Mouse (Mus musculus) right cerebral cortex, adult 2 months (tissue): ENCODE results near the gene Cyp21a1.
"Not testable (repeated sequence)": the region's sequence is repeated elsewhere in the genome, so short reads cannot be mapped to it uniquely, and the experiment has no call there.

ENCODE experiments used
- DNase-seq, 2 experiments: peaks; one replicate each; pipeline ENCODE4 v3.0.0; 2021 to 2022; ENCODE audit warnings: low spot score in 2 of 2

The Cyp21a1 gene

DNA sequence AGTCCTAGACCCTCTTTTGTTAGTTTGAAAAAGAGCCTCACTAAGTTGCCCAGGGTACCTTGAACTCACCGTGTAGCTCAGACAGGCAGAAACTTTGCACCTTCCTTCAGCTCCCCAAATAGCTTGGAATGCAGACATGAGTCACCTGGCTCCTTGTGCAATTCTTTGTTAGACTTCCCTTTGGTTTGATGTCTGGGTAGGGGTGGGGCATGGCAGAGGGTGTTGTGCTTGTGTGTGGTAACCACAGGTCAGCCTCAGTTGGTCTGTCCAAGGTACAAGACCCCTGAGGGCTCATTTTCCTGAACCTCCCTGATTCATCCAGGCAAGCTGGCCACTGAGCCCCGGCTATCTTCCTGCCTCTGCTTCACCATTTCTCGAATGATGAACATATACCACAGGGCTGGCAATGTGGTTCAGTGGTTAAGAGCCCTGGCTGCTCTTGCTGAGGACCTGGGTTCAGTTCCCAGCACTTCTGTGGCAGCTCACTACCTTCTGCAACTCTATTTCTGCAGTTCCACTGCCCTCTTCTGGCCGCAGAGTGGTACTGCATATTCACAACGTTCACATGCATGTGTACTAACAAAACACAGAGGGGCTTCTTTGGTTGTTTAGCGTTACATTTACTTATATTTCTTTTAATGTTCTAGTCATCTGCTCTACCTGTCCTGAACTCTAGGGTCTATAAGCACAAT is 656 bp upstream of the Cyp21a1 start:
- DNase-seq, result no peak

DNA sequence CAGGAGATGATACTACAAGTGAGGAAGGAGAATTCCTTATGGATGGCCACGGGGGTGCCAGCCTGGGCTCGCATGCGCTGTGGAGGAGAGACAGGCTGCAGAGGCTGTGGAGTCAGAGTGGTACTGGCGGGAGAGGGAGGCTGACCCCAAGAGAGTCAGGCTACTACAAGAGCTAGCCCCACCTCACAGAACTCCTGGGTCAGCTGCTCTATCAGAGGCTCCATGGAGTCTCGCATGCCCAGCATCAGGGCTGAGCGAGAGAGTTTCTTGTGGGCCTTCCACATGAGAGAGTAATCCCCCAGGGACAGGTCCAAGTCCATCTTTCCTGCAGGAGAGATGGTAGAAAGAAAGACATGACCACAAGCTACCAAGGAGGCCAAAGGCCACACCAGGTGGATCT is 994 bp downstream of the Cyp21a1 start:
- not testable (repeated sequence) for DNase-seq

DNA sequence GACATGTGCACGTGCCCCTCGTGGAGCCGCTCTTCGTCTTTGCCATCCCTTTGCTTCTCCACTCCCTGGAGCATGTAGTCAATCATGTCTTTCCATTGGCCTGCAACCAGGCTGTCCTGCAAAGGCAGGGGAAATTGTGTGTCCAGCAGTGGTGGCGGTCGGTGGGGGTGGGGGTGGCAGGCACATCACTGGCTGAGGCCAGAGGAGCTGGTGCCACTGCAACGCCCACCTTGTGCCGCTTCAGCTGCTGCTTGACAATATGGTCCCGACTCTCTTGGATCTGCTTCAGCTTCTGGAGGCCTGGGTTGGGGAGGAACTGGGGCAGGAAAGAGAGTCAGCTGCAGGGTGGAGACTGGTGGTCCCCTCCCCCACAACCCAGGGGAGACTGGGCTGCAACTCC is 1.6 kb downstream of the Cyp21a1 start:
- DNase-seq, result not testable (repeated sequence)

DNA sequence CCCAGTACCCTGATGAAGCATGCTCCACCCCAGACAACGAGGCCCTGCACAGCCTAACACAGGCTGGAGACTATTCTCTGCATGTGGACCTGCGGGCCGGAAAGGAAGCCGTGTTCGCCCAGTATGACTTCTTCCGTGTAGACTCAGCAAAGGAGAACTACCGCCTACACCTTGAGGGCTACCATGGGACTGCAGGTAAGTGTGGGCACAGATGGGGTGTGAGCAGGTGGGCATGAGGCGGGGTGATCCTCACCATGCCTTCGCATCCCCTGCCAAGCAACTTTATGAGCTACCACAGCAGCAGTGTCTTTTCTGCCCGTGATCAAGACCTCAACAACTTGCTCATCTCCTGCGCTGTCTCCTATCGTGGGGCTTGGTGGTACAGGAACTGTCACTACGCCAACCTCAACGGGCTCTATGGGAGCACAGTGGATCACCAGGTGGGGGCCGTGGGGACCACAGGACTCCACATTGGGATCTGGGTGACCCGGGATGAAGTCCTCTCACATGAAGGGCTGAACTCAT is 3.5 kb downstream of the Cyp21a1 start:
- not testable (repeated sequence) for DNase-seq

DNA sequence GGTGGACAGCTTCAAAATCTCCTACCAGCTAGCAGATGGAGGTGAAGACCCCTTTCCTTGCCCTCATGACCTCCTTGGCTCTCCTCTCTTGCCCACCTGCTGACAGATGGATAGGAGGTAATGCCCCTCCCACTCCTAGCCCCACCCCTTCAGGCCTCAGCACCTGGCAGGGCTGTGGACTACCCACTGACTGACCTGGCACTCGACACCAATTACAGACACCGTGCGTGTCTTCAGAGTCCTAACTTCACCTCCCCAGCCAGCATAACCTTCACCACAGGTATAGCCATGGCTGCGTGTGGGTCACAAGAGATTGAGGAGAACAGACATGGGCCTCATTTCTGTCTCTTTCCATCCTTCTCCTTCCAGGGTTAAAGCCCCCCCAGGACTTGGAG is 4.8 kb downstream of the Cyp21a1 start:
- no peak for DNase-seq

DNA sequence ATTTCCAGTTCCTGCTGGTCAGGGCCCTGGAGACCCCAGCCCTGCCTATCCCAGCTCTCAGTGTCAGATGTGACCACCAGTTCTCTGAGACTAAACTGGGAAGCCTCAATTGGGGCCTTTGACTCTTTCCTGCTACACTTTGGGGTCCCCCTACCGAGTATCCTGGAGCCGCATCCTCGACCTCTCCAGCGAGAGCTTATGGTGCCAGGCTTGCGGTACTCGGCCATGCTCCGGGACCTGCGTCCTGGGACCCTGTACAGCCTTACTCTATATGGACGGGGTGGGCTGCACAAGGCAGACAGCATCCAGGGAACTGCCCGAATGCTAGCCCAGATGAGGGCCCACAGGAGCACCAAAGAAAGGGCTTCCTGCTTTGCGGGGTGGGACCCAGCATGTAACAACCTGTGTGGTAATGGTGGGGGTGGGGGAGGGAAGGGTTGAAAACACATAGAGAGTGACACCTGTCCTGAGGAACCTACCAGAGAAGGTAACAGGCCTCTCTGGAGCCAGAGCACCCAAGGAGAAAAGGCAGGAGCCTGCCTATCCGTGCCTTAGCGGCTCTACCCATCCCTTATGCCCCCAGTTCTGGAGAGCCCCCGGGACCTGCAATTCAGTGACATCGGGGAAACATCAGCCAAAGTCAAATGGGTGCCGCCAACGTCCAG is 5.4 kb downstream of the Cyp21a1 start:
- DNase-seq, result no peak

DNA sequence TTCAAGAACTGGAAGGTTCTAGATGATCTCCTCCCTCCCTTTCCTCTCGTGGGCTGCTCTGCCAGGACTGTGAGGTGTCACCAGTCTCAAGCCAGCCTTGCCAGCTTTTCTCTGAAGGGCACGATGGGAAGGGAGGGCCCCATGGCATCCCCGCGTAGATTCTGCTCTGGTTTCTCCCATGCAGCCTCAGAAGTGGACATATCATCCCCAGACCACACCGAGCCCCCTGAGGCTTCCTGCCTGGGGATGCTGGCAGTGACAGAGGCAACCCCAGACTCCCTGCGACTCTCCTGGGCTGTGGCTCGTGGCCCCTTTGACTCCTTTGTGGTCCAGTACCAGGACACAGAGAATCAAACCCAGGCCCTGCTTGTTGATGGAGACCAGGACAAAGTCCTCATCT is 6.3 kb downstream of the Cyp21a1 start:
- DNase-seq, result not testable (repeated sequence)

DNA sequence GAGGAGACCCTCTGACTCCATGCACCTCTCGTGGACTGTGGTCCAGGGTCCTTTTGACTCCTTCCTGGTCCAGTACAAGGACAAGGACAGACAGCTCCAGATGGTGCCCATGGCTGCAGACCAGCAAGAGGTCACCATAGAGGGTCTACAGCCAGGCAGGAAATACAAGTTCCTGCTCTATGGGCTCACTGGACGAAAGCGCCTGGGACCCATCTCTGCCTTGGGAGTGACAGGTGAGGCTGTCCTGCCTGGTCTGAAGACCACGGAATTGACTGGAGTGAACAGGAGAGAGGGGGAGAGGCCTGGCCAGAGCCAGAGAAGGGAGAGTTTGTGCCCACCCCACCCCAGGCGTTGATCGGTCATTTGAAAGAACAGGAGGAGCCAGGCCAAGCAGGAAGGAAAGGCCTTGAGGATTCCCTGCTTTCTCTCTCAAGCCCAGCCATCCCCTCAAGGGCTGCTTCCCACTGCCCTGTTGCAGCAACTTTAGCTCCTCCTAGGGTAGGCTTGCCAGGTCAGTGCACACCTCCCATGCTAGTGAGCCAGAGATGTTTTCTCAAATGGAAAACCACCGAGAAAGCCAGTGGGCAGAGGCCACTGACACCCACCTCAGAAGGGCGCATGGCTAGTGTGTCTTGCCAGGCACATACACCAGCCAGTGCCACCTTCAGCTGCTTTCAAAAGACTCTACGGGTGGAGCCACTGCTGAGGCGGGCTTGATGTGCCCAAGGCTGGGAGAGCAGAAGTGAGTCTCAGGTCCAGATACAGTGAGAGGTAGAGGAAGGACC is 7.0 kb downstream of the Cyp21a1 start:
- not testable (repeated sequence) for DNase-seq

DNA sequence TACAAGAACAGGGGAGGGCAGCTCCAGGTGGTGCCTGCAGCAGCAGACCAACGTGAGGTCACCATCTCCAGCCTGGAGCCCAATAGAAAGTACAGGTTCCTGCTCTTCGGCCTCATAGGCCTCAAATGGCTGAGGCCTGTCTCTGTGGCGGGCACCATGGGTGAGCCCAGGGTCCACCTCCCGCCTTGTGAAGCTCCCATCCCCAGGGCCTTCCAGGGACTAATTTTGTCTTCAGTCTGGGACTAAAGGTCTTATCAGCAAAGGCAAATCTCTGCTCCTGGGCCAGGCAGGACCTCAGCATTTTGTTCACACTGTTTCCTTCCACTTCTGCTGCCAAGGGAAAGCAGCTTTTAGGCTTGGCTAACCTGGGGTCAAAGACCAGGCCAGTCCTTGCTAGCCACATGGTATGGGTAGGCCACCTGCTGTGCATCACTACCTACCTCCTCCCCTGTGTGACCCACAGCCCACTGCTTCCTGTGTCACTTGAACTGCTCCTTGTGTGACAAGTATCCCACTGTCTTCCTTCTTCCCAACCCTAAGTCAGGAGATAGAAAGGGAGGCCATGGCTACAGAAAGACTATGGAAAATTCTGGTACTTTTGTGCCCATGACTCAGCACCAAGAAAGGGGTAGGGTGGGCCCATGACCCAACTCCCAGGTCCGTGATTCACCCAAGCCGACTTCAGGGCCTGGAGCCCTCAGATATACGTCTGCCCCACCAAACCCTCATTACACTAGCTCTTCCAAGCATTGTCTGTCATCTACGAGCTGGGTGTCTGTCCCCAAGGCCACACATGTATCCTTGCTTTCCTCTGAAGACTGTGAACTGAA is 7.8 kb downstream of the Cyp21a1 start:
- no peak for DNase-seq

DNA sequence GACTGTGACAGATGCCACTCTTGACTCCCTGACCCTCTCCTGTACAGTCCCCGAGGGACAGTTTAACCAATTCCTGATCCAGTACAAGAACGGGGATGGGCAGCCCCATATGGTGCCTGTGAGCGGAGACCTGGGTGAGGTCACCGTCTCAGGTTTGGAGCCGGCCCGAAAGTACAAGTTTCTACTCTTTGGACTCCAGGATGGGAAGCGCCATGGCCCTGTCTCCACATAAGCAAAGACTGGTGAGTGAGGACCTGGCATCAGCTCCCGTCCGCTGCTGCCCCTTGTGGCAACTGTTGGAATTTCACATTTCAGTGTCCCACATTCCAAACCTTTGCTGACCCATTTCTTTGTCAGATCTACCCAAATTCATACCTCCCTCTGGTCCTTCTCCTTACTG is 8.7 kb downstream of the Cyp21a1 start:
- peak; percentile 27 to 31 for DNase-seq

DNA sequence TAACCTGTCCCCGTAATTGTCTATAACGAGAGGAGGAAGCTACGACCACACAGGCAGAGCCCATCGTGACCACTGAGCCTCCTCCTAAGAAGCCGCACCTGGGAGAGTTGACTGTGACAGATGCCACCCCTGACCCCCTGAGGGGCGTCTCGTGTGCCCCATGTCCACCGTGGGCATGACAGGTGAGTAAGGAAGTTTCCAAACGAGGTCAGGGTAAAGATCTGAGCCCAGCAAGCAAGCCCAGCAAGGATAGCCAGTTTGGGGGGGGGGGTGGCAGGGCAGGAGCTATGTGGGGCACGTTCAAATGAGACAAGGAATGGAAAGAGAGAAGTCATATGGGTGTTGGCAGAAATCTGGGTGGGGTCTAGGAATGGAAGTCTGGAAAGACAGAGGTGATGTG is 9.3 kb downstream of the Cyp21a1 start:
- DNase-seq, result no peak

DNA sequence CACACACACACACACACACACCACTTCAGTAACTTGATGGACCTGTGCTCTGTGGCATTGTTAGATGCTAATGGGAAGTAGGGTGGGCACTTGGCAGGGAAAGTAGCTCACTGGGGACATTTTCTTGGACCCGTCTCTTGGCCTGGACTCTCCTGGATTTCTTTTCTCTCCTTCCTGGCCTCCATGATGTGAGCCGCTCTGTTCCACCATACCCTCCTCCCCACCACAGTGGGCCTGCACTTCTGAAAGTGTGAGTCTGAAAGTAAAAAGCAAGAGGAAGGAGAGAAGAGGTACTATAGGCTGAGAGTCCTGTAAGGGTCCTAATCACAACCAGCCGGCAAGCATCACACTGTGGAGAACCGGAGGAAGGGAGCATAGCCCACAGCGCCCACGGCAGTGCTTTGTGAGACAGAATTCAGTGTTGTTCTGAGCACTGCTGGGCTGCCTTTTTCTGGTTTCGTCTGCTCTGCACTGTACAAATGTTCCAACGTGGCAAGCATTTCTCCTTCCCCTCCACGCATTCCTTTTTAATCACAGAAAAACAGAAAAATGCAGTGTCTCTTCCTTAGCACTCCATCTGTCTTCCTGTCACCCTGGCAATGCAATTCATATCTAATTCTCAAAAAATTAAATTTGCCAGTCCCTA is 26.6 kb downstream of the Cyp21a1 start:
- peak; percentile 41 to 47 for DNase-seq

DNA sequence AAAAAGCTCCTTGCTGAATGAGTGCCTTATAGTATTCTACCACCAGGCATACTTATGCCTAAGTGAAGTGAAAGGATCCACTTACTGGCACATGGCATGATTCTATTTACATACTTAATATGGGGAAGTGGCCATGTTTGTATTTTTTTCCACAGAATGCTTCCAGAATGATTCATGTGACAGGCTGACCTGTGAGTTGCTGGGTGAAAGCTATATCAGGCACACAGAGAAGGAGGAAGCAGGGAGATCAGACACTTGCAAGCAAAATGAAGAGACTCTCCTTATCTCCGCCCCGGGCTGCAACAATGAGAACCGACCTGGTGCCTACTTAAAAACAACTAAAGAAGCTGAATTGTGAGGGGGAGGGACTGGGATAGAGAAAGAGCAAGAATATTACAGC is 42.9 kb downstream of the Cyp21a1 start:
- DNase-seq, result no peak
